Mouse (Mus musculus) hindbrain, embryonic 14.5 days (tissue): ENCODE measurements around the gene Ppp1r14b. TPM values are rescaled to one million over a fixed set of nuclear protein-coding genes. Genes with fewer than 3 reads are reported as not detected.

Experiments
- ATAC-seq: fragments of 200-750 bp; cut with Nextera tagmentation; 2 replicates; pipeline ENCODE4 v1.8.0; 2017; ENCODE audit warnings: moderate number of reproducible peaks, mild to moderate bottlenecking, moderate TSS enrichment, moderate library complexity; ENCODE audit not compliant: low FRiP score
- DNase-seq: peaks from one replicate; pipeline ENCODE4 v3.0.0-alpha.2; 2015; ENCODE audit warnings: low spot score
- H3K27ac ChIP-seq: fragments of 300-500 bp; sonication (generic); 2 replicates; pipeline ENCODE4 v1.5.1; 2014; ENCODE audit warnings: mild to moderate bottlenecking, moderate library complexity
- H3K27me3 ChIP-seq: fragments of 300-500 bp; sonication (generic); 2 replicates; pipeline ENCODE4 v1.6.1; 2014; ENCODE audit warnings: mild to moderate bottlenecking, low read length, mixed read lengths; ENCODE audit not compliant: control insufficient read depth, insufficient read depth
- H3K36me3 ChIP-seq: fragments of 300-500 bp; sonication (generic); replicated peaks from 2 replicates; pipeline ENCODE4 v1.6.1; 2014; ENCODE audit not compliant: control insufficient read depth, insufficient read depth
- H3K4me1 ChIP-seq: fragments of 300-500 bp; sonication (generic); replicated peaks from 2 replicates; pipeline ENCODE4 v1.6.1; 2014; ENCODE audit warnings: antibody characterized with exemption, low read length, mixed read lengths; ENCODE audit not compliant: control insufficient read depth, insufficient read depth
- H3K4me2 ChIP-seq: fragments of 300-500 bp; sonication (generic); replicated peaks from 2 replicates; pipeline ENCODE4 v1.6.1; 2014; ENCODE audit warnings: mild to moderate bottlenecking, moderate library complexity
- H3K4me3 ChIP-seq: fragments of 300-500 bp; sonication (generic); replicated peaks from 2 replicates; pipeline ENCODE4 v1.5.1; 2014; ENCODE audit warnings: mild to moderate bottlenecking, low read length
- H3K9ac ChIP-seq: fragments of 300-500 bp; sonication (generic); 2 replicates; pipeline ENCODE4 v1.6.1; 2014
- H3K9me3 ChIP-seq: fragments of 300-500 bp; sonication (generic); 2 replicates; pipeline ENCODE4 v1.6.1; 2016; ENCODE audit warnings: low read length; ENCODE audit not compliant: control insufficient read depth
- WGBS: fragments of 180-500 bp; shearing (Covaris S2); extraction: QIAGEN DNeasy Blood & Tissue Kit; methylation state at CpG from one replicate; pipeline ENCODE4 v1.1.7; 2014; 5-methylcytosine and 5-hydroxymethylcytosine counted together
- polyA plus RNA-seq: library from polyadenylated mRNA; unstranded; fragments of >200 nt; fragmentation: Nextera tagmentation; extraction: Ambion mirVana; gene quantifications from 2 replicates; pipeline ENCODE4 v1.2.1, GENCODE M21; 2014

Ppp1r14b gene
- polyA plus RNA-seq, 1 experiment from 2014 or later = 215 TPM

DNA sequence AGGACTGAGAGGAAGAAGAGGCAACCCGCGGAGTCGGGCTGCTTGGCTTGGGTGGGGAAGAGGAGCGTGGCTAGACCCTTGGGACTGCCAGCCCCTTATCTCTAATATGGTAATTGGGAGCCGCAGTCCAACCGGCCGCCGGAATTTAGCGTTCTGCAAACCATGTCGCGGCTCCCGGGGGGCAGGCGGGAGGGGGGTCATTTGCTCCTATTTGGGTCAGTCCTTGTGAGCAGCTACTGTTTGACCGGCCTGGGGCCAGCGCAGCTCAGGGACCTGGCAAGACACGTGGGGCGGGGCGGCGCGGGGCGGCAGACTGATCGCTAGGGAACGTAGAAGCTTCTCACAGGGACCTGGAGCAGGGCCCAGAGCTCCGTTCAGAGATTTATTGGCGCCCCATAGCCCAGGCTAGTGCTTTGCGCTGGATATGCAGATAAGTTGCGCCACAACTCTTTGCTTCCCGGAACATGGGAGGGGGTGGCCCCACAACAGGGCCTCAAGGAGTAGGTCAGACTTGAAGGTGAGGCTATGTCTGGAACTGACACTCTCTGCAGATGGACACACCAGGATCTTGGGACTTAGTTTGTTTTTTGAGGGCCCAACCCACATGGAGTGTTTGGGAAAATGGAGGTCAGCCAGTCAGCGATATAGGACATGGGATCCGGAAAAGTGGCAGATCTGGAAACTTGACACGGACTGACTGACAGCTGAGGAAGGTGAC is 22.6 kb upstream of the Ppp1r14b start:
- Histone ChIP-seq H3K9ac (peak overlapping the region; percentile 63), H3K9me3 (no peaks in the 10 kb centered on the region)
- peak; percentile 55 for DNase-seq

DNA sequence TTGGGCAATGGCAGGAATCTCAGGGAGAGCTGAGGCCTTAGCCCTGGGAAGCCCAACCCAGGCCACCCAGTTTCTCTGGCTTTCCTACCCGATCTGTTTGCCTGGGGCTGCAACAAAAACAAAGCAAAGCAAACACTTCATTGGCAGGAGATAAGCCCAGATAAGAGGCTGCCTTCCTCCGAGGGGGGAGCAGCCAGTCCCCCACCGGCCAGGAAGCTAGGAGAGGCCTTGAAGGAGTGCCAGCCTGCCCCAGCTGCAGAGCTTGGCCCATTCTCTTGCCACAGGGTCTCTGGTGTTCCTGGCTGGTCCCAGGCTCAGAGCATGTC is 22.1 kb upstream of the Ppp1r14b start:
- no peaks in the 10 kb centered on the region for H3K27me3 ChIP-seq
- H3K4me1 ChIP-seq = peaks cover 19% of the 10 kb centered on the region
- H3K9me3 ChIP-seq = no peaks in the 10 kb centered on the region
- H3K36me3 ChIP-seq = peaks cover 13% of the 10 kb centered on the region; the same call in 1 of the 2 replicates
- peak overlapping the region; percentile 93 for H3K4me2 ChIP-seq
- peak overlapping the region; percentile 90; the same call in 1 of the 2 replicates for H3K27ac ChIP-seq
- H3K4me3 ChIP-seq = peak overlapping the region; percentile 47; the same call in 1 of the 2 replicates
- peak overlapping the region; percentile 63 for H3K9ac ChIP-seq
- no peak for DNase-seq
- ATAC-seq = no peak
- 41% methylated on average over 3 of the region's 3 CpGs for WGBS

More for the DNA sequence above, 22.6 kb upstream of the Ppp1r14b start:
- H3K36me3 ChIP-seq = peaks cover 14% of the 10 kb centered on the region; the same call in 1 of the 2 replicates
- H3K27me3 ChIP-seq = no peaks in the 10 kb centered on the region
- H3K27ac ChIP-seq = peak overlapping the region; percentile 90
- 4% methylated on average over 31 of the region's 31 CpGs for WGBS
- peak overlapping the region; percentile 47 for H3K4me3 ChIP-seq
- peak; percentile 13; the same call in 1 of the 2 replicates for ATAC-seq
- H3K4me1 ChIP-seq = peaks cover 19% of the 10 kb centered on the region
- H3K4me2 ChIP-seq = peak overlapping the region; percentile 93

DNA sequence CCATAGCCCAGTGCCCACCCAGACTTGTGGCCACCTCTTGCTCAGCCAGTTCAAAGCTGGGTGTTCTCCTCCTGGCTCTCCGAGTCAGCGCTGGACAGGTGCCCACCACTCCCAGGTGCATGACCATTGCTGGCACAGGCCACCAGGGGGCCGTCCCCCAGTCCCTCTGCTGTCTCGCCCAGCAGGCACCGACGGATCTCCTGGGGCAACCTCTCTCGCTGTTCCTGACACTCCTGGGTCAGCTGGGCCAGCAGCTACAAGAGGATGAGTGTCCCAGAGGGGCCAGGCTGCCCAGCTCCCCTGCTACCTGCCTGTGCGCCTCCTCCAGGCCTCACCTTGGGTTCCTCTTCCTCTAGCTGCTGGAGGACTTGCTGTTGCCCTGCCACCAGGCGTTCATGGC is 20.7 kb upstream of the Ppp1r14b start:
- ATAC-seq = no peak

DNA sequence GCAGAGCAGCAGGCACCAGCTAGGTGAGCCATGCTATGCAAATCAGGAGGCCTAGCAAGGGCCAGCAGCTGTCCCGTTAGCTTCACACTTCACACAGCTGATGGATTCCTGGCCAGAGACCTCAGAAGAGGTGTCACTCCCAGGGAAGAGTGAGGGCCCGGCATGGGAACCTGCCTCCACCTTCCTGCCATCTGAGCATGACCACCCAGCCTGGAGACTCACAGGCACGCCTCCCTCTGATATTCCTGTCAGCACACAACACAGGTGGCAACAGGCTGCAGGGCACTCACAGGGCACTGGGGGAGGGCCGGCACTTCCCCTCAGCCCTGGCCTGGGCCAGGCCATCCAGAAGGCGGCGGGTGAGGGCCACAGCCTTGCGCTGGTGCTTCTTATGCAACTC is 19.3 kb upstream of the Ppp1r14b start:
- Histone ChIP-seq H3K9ac (no peak overlapping the region), H3K4me2 (no peak overlapping the region), H3K27ac (no peak overlapping the region), H3K9me3 (no peaks in the 10 kb centered on the region), H3K4me1 (peaks cover 9% of the 10 kb centered on the region), H3K4me3 (no peak overlapping the region), H3K27me3 (no peaks in the 10 kb centered on the region), H3K36me3 (peaks cover 19% of the 10 kb centered on the region; the same call in 1 of the 2 replicates)
- no peak for DNase-seq
- ATAC-seq = no peak
- 90% methylated on average over 7 of the region's 7 CpGs for WGBS

More for the DNA sequence above, 20.7 kb upstream of the Ppp1r14b start:
- peaks cover 19% of the 10 kb centered on the region for H3K4me1 ChIP-seq
- H3K27ac ChIP-seq = no peak overlapping the region
- no peak overlapping the region for H3K4me2 ChIP-seq
- H3K9me3 ChIP-seq = no peaks in the 10 kb centered on the region
- 60% methylated on average over 9 of the region's 9 CpGs for WGBS
- DNase-seq = no peak
- no peak overlapping the region for H3K9ac ChIP-seq
- 0 out of 2 replicates have a peak, but pooled peaks cover 19% of the 10 kb centered on the region for H3K36me3 ChIP-seq
- no peak overlapping the region for H3K4me3 ChIP-seq
- no peaks in the 10 kb centered on the region for H3K27me3 ChIP-seq

DNA sequence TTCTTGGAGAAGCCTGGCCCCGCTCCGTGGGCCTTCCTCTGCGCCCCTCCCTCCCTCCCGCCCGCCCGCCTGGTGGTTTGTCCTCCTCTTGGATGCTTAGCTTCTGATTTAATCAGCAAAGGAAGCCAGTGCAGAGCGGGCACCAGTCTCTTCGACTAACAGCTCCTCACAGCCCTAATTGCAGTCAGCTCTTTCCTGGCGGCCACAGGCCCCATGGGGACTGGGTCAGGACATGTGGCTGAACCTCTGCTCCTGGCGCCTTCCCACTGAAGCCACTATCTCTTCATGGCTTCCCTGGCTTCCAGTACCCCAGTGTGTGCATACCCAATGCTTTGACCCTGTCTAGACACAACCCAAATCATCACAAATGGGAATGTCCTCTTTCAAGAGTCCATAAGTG is 18.3 kb upstream of the Ppp1r14b start:
- ATAC-seq (no peak), DNase-seq (no peak)
- no peak overlapping the region for H3K4me3 ChIP-seq
- H3K9me3 ChIP-seq = no peaks in the 10 kb centered on the region
- H3K4me1 ChIP-seq = peaks cover 9% of the 10 kb centered on the region
- no peaks in the 10 kb centered on the region for H3K27me3 ChIP-seq
- 83% methylated on average over 10 of the region's 10 CpGs for WGBS
- H3K4me2 ChIP-seq = no peak overlapping the region
- no peak overlapping the region for H3K27ac ChIP-seq
- H3K36me3 ChIP-seq = peaks cover 19% of the 10 kb centered on the region; the same call in 1 of the 2 replicates
- no peak overlapping the region for H3K9ac ChIP-seq

DNA sequence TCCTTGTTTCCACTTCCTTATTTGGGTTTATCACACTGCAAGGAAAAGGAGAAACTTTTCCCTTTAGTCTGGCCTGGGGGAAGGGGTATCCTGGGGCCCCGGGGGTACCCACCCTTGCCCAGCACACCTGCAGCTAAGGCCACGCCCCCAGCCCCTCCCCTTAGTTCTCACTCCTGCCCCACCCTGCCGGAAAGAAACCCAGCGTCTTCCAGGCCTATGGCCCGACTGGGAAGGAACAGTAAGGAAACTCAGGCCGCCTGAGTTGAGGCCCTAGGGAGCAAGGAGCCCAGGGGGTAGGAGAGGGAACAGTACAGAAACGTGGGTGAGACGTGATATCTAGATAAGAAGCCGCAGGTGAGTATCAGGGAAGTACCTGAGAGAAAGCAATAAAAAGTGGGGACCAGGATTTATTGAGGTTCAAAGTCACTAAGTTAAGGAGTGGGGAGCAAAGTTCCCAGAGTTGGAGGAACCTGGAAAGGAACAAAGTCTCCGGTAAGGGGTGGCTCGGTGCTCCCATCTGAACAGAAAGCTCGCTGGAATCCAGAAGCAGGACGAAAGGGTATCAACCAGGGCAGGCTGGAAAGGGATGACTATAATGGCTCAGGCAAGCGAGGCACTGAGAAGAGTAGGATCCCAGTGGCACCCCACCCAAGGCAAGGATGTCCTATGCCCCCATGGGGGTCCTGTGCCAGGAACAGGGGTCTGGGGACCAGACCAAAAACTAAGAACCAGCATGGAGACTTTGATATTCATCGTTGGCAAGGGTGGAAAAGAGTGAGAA is 6.1 kb upstream of the Ppp1r14b start:
- WGBS = 17% methylated on average over 15 of the region's 15 CpGs
- Histone ChIP-seq H3K27ac (no peak overlapping the region), H3K36me3 (no peaks in the 10 kb centered on the region), H3K4me2 (peak overlapping the region; percentile 47), H3K9me3 (no peaks in the 10 kb centered on the region), H3K27me3 (peaks cover 23% of the 10 kb centered on the region), H3K9ac (no peak overlapping the region; the same call in 1 of the 2 replicates), H3K4me3 (peak overlapping the region; percentile 39), H3K4me1 (peaks cover 9% of the 10 kb centered on the region)
- ATAC-seq (no peak), DNase-seq (no peak)

DNA sequence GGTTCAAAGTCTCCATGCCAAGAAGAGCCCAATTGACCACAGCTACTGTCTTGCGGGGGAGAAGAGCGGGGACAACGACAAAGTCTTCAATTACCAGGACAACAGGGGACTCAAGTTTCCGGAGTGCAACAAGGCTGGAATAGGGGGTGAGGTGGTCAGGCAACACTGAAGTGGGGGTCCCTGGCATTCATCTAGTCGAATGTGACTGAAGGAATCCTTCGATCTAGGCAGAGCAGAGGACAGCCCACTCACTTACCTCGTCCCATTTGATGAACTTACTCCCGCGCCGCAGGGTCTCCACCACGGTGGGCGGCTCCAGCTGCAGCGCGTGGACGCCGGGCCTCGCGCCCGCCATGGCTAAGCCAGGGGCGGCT is 5.5 kb upstream of the Ppp1r14b start:
- DNase-seq = no peak
- no peak overlapping the region for H3K27ac ChIP-seq

DNA sequence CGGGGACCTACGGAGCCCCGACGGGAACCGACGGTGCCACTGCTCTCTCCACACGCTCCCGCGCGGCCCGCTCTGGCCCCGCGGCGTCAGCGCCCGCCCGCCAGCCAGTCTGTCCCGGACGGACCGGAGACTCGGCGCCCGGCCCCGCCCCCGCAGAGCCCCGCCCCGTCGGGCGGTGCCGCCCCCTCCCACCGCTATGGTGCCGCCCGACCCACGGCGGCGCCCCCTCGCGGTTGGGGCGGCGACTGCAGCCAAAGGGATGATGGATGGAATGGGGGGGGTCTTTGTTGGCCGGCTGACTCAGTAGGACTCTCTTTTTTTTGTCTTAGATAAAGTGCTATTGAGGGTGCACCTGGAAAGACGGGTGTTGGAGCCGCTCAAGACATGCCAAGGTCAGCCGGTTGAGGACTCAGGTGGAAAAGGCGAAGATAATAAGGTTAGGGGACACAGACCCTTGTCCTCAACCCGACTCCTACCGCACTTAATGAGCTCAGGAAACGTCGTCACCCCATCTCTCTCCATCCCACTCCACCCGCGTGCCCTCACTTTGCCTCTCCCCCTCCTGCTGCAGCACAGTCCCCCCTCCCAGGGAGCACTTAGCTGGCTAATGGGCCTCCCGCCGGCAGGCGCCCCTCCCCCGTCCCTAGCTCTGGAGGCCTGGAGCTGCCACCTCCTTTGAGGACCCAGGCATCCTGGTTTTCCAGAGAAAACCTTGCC is 4.9 kb upstream of the Ppp1r14b start:
- H3K9me3 ChIP-seq = no peaks in the 10 kb centered on the region
- no peaks in the 10 kb centered on the region for H3K36me3 ChIP-seq
- peaks cover 23% of the 10 kb centered on the region for H3K27me3 ChIP-seq
- ATAC-seq (peak; percentile 6; the same call in 1 of the 2 replicates), DNase-seq (peak; percentile 45)
- peak overlapping the region; percentile 39 for H3K4me3 ChIP-seq
- 2% methylated on average over 55 of the region's 55 CpGs for WGBS
- no peak overlapping the region for H3K27ac ChIP-seq
- H3K9ac ChIP-seq = peak overlapping the region; percentile 52
- peak overlapping the region; percentile 47 for H3K4me2 ChIP-seq
- H3K4me1 ChIP-seq = peaks cover 9% of the 10 kb centered on the region

More for the DNA sequence above, 5.5 kb upstream of the Ppp1r14b start:
- H3K9ac ChIP-seq = peak overlapping the region; percentile 52
- no peak for ATAC-seq
- peaks cover 23% of the 10 kb centered on the region for H3K27me3 ChIP-seq
- peak overlapping the region; percentile 47 for H3K4me2 ChIP-seq
- WGBS = under 1% methylated on average over 20 of the region's 20 CpGs
- H3K4me1 ChIP-seq = peaks cover 9% of the 10 kb centered on the region
- H3K36me3 ChIP-seq = no peaks in the 10 kb centered on the region
- H3K4me3 ChIP-seq = peak overlapping the region; percentile 39
- no peaks in the 10 kb centered on the region for H3K9me3 ChIP-seq
